Mouse (Mus musculus) embryonic fibroblast, embryonic 13.5 days (primary cell): Measurements from ENCODE around the gene Pex3.

Experiments
- CTCF ChIP-seq: IDR thresholded peaks from 2 replicates; pipeline ENCODE4 v1.5.1; 2011; ENCODE audit warnings: mild to moderate bottlenecking, control low read depth, low read length, moderate library complexity, borderline replicate concordance; ENCODE audit not compliant: insufficient read depth
- POLR2A ChIP-seq: IDR thresholded peaks from 2 replicates; pipeline ENCODE4 v1.6.1; 2011; ENCODE audit warnings: low read depth, mild to moderate bottlenecking, control low read depth, low read length, moderate library complexity

DNA sequence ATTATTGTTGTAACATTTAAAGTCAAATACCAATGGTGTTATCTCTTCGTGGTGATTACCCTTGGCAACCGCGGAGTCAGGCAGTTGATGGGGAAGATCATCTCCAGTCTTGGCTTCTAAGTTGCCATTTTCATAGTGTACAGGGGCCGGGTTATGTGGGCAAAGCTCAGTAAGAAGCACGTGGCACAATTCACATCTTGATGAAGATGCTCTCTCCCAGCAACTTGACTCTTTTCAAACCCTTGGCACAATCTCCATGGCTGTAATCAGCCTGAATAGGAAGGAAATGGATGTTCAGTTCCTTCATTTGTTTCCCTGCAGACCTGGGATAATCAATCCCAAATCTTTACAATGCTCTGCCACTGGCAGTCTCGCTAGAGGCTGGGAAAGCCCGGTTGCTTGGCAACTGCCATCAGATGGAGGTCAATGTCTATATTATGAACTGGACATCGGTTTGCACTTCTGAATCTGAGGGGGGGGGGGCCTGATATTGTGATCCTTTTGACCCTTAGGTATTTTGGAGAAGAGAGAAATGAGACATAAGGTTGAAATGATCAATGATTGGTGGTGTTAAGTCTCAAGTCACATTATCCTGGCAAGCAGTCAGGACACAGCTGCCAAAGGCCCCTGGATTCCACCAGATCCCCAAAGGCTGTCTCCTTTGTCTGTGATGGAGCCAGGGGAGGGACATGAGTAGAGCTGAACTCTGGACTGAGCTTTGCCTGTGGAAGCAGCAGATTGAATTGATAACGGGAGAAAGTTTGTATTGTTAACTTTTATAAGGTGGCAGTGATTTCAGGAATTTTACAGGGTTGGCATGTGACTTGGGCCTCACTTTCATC lies 18.0 kb upstream of the Pex3 start:
- TF ChIP-seq CTCF (no peak), POLR2A (no peak)
